Mouse (Mus musculus): ENCODE measurements around the gene Eef2kmt.
"Not testable (repeated sequence)": the region's sequence is repeated elsewhere in the genome, so short reads cannot be mapped to it uniquely, and the experiment has no call there.

Gene Eef2kmt

GRCm38 (mm10) chr16:5226534-5226933, 29.2 kb downstream of the Eef2kmt start:
- DNase-seq (ENCODE audit: extremely low read depth, low read depth), result not testable (repeated sequence)

- no peak for DNase-seq (ENCODE audit: extremely low read depth, low read depth)
Observed at GRCm38 (mm10) chr16:5222140-5222539, 33.6 kb downstream of the Eef2kmt start, which contains the start of gene AU021092. Gene AU021092, minus strand, starts transcription at chr16:5222299.

GRCm38 (mm10) chr16:5221403-5221802, 34.4 kb downstream of the Eef2kmt start:
- no peak for DNase-seq (ENCODE audit: extremely low read depth, low read depth)

- no peak for DNase-seq (ENCODE audit: extremely low read depth, low read depth)
Observed at GRCm38 (mm10) chr16:5217341-5218133, 38.2 kb downstream of the Eef2kmt start.

GRCm38 (mm10) chr16:5216686-5217085, 39.1 kb downstream of the Eef2kmt start:
- DNase-seq (ENCODE audit: extremely low read depth, low read depth), result no peak

GRCm38 (mm10) chr16:5214126-5214525, 41.7 kb downstream of the Eef2kmt start:
- no peak for DNase-seq (ENCODE audit: extremely low read depth, low read depth)

- no peak for DNase-seq (ENCODE audit: extremely low read depth, low read depth)
Observed at GRCm38 (mm10) chr16:5212150-5212549, 43.6 kb downstream of the Eef2kmt start.

- peak; percentile 61 for DNase-seq (ENCODE audit: extremely low read depth, low read depth)
Observed at GRCm38 (mm10) chr16:5210365-5210764, 45.4 kb downstream of the Eef2kmt start.

GRCm38 (mm10) chr16:5206051-5206450, 49.7 kb downstream of the Eef2kmt start:
- DNase-seq (ENCODE audit: extremely low read depth, low read depth), result peak; percentile 15

- DNase-seq (ENCODE audit: extremely low read depth, low read depth), result no peak
Observed at GRCm38 (mm10) chr16:5205431-5205970, 50.3 kb downstream of the Eef2kmt start.

GRCm38 (mm10) chr16:5203668-5204433, 51.9 kb downstream of the Eef2kmt start, which contains the start of gene Nagpa:
Gene Nagpa, minus strand, starts transcription at chr16:5204012.
- DNase-seq (ENCODE audit: extremely low read depth, low read depth), result peak; percentile 68

- DNase-seq (ENCODE audit: extremely low read depth, low read depth), result peak; percentile 4
Observed at GRCm38 (mm10) chr16:5203200-5203599, 52.6 kb downstream of the Eef2kmt start.

GRCm38 (mm10) chr16:5202681-5203080, 53.1 kb downstream of the Eef2kmt start:
- peak; percentile 44 for DNase-seq (ENCODE audit: extremely low read depth, low read depth)

- peak; percentile 28 for DNase-seq (ENCODE audit: extremely low read depth, low read depth)
Observed at GRCm38 (mm10) chr16:5195080-5195479, 60.7 kb downstream of the Eef2kmt start.

All from MEL-GATA-1-ER (cell line).